Mouse (Mus musculus) heart, postnatal 0 days (tissue): ENCODE data around the gene Kidins220.

Experiments
- CTCF ChIP-seq: IDR thresholded peaks from 2 replicates; pipeline ENCODE4 v1.5.1; 2016; ENCODE audit warnings: antibody characterized with exemption, control low read depth, low read depth
- EP300 ChIP-seq: IDR thresholded peaks from 2 replicates; pipeline ENCODE4 v1.6.1; 2016; ENCODE audit warnings: antibody characterized with exemption, low read depth

- TF ChIP-seq CTCF: no peak
- no peak for TF ChIP-seq EP300
Observed at GRCm38 (mm10) chr12:25044579-25044978, 69.9 kb downstream of the Kidins220 start.
